Mouse (Mus musculus) megakaryocyte, embryonic 14.5 days (primary cell): ENCODE data around the gene Disc1.

Source experiments
- FLI1 ChIP-seq: IDR thresholded peaks from 2 replicates; pipeline ENCODE4 v1.6.1; 2012; ENCODE audit warnings: low read length, inconsistent platforms, mixed read lengths
- GATA1 ChIP-seq: IDR thresholded peaks from 3 replicates; pipeline ENCODE4 v1.6.1; 2012; ENCODE audit warnings: mixed read lengths, low read length, inconsistent platforms, borderline replicate concordance

GRCm38 (mm10) chr8:125159387-125159786, 105.4 kb downstream of the Disc1 start:
- TF ChIP-seq GATA1: no peak
- no peak for TF ChIP-seq FLI1
